Mouse (Mus musculus) lung, embryonic 16.5 days (tissue): ENCODE data around the gene Auts2. TPM values are rescaled to one million over a fixed set of nuclear protein-coding genes. Genes with fewer than 3 reads are reported as not detected.

Experiments used
- ATAC-seq: fragments of 200-750 bp; cut with Nextera tagmentation; 2 replicates; pipeline ENCODE4 v1.8.0; 2017; ENCODE audit warnings: low read depth, mild to moderate bottlenecking, moderate library complexity
- H3K27ac ChIP-seq: fragments of 300-500 bp; sonication (generic); 2 replicates; pipeline ENCODE4 v1.5.1; 2014; ENCODE audit warnings: mild to moderate bottlenecking, control low read depth, low read length
- H3K27me3 ChIP-seq: fragments of 300-500 bp; sonication (generic); 2 replicates; pipeline ENCODE4 v1.6.1; 2014; ENCODE audit warnings: low read depth, low read length, mixed read lengths; ENCODE audit not compliant: control insufficient read depth, insufficient read depth
- H3K36me3 ChIP-seq: fragments of 300-500 bp; sonication (generic); 2 replicates; pipeline ENCODE4 v1.6.1; 2014; ENCODE audit warnings: low read length; ENCODE audit not compliant: control insufficient read depth, insufficient read depth
- H3K4me1 ChIP-seq: fragments of 300-500 bp; sonication (generic); replicated peaks from 2 replicates; pipeline ENCODE4 v1.6.1; 2014; ENCODE audit warnings: low read length, mixed read lengths; ENCODE audit not compliant: control insufficient read depth, insufficient read depth
- H3K4me2 ChIP-seq: fragments of 300-500 bp; sonication (generic); 2 replicates; pipeline ENCODE4 v1.6.1; 2014; ENCODE audit warnings: low read depth, low read length, control low read depth
- H3K4me3 ChIP-seq: fragments of 300-500 bp; sonication (generic); 2 replicates; pipeline ENCODE4 v1.5.1; 2014; ENCODE audit warnings: mild to moderate bottlenecking, low read length, control low read depth
- H3K9ac ChIP-seq: fragments of 300-500 bp; sonication (generic); 2 replicates; pipeline ENCODE4 v1.6.1; 2014; ENCODE audit warnings: low read length, control low read depth
- H3K9me3 ChIP-seq: fragments of 300-500 bp; sonication (generic); 2 replicates; pipeline ENCODE4 v1.6.1; 2016; ENCODE audit warnings: low read length; ENCODE audit not compliant: control insufficient read depth
- WGBS: fragments of 180-500 bp; shearing (Covaris S2); extraction: QIAGEN DNeasy Blood & Tissue Kit; methylation state at CpG from one replicate; pipeline ENCODE4 v1.1.7; 2014; 5-methylcytosine and 5-hydroxymethylcytosine counted together
- polyA plus RNA-seq: library from polyadenylated mRNA; unstranded; fragments of >200 nt; fragmentation: Nextera tagmentation; extraction: Ambion mirVana; gene quantifications from 2 replicates; pipeline ENCODE4 v1.2.1, GENCODE M21; 2015

Gene Auts2
- polyA plus RNA-seq, 1 experiment from 2014 or later: 12.3 TPM

DNA sequence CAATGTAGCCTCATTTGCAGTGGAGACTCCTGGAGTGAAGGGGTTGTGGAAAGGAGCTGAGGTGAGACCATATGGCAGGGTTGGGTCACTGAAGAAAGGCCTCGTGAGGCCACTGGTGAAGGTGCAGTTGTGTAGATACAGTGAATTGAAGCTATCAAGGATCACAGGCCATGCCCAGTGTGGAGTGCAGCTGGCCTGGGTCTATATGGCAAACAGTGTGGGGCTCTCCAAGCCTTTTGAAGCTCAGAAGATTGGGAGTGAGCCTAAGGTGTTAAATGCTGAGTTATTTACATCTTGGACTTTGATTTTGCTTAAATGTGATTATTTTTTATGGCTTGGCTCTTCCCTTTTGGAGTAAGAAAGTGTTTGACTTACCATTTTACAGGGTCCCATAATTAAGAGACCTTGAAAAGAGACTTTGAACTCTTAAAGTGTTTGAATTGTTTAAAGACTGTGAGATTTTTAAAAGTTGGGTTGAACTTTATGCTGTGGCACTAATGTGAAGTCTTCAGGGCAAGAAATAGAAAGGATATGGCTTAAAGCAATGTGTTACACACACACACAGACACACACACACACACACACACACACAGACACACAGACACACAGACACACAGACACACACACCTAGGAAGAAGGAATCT is 1127.1 kb downstream of the Auts2 start:
- H3K36me3 ChIP-seq: no peaks in the 10 kb centered on the region
- H3K4me1 ChIP-seq: no peaks in the 10 kb centered on the region
- 69% methylated on average over 1 of the region's 1 CpGs for WGBS
- no peak for ATAC-seq
- no peaks in the 10 kb centered on the region for H3K9me3 ChIP-seq
- no peak overlapping the region for H3K4me3 ChIP-seq
- H3K27me3 ChIP-seq: no peaks in the 10 kb centered on the region
- H3K9ac ChIP-seq: no peak overlapping the region
- H3K27ac ChIP-seq: no peak overlapping the region
- H3K4me2 ChIP-seq: no peak overlapping the region

DNA sequence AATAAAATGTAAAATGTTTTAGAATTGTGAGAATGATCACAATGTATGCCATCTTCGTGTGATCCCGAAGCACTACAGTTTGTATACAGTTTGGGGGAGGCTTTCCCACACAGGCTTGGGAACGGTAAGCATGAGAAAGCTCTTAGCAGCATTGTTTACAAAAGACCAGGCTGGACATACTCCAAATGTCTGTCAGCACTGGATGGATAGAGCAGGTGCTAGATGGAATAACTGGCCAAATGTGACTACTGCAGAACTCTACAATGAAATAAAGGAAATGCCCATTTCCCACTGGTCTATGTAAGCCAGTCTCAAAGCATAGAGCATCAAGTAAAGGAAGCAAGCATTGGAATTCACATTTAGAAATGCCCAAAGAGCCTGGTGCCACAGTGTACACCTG is 1144.9 kb downstream of the Auts2 start:
- H3K4me2 ChIP-seq: no peak overlapping the region
- H3K4me1 ChIP-seq: no peaks in the 10 kb centered on the region
- H3K9me3 ChIP-seq: no peaks in the 10 kb centered on the region
- 35% methylated on average over 3 of the region's 3 CpGs for WGBS
- H3K4me3 ChIP-seq: no peak overlapping the region
- H3K36me3 ChIP-seq: no peaks in the 10 kb centered on the region
- ATAC-seq: no peak
- no peak overlapping the region for H3K9ac ChIP-seq
- H3K27ac ChIP-seq: no peak overlapping the region
- H3K27me3 ChIP-seq: no peaks in the 10 kb centered on the region

DNA sequence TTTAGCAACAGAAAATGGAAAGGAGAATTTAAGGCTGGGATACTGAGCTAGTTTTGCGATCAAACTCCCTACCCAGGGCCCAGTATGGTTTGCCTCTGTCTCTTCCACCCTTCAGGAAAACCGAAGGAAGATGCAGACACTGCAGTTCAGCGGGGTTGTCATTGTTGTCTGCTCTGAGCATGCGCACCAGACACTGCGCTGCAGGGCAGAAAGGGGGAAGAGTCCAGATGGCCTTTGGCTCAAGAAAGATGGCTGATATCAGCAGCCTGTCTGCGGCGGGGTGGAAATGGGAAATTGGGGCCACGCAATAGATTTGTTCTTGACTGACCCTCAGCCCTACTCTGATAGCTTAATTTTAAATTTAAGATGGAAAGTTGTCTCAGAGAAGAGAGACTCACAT is 1147.4 kb downstream of the Auts2 start:
- Histone ChIP-seq H3K4me2 (no peak overlapping the region), H3K27me3 (no peaks in the 10 kb centered on the region), H3K9me3 (no peaks in the 10 kb centered on the region), H3K9ac (no peak overlapping the region), H3K4me3 (no peak overlapping the region), H3K4me1 (no peaks in the 10 kb centered on the region), H3K36me3 (no peaks in the 10 kb centered on the region), H3K27ac (no peak overlapping the region)
- WGBS: 73% methylated on average over 8 of the region's 8 CpGs
- no peak for ATAC-seq
